In the genomic region with DNA sequence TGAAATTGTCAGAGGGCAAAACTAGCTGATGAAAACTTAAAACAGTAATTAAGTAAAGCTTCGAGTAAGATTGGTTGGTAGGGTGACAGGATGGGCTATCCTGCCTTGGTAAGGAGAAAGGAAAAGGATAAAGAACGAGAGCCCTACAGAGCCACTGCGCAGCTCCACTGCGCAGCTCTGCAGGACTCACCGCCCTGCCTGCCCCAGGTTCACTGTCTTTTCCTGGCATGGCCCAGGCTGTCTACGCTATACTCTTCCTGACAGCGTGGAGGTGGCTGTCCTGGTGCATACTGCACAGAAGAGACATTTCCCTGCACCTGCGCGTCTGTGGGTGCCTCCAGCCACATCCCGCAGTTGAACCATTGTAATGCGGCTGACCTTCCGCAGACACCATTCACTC, we compare ENCODE assay signal across 9 mouse cellular contexts.
DNase-seq lines count a peak whose midpoint lies in the region; ATAC-seq and TF ChIP-seq lines count a peak whose summit lies in the region.
"Had no signal": no experiment of that assay in that cellular context is flagged by ENCODE, and none has a peak within 500 bp of the region (broad histone marks: within the 10 kb centered on the region; RNA-seq: fewer than 3 reads in every experiment).

No protein-coding gene starts in this region.

- H3K27me3 ChIP-seq in forebrain, embryonic 15.5 days = no peaks in the 10 kb centered on the region
- H3K27me3 ChIP-seq in liver, postnatal 0 days (ENCODE audit: insufficient read depth, low read length) = no peaks in the 10 kb centered on the region

- TF ChIP-seq CTCF in liver, postnatal 0 days (IDR thresholded peaks at IDR 0.05; ENCODE audit: low read depth) = no peak

- DNase-seq in embryo, embryonic 11 days = peak; percentile 26
- DNase-seq in embryo, embryonic 10.5 days (ENCODE audit: low spot score) = no peak
- DNase-seq in ZHBTc4 (ENCODE audit: low read depth, low spot score) = peak; percentile 43
- no peak for DNase-seq in liver, postnatal 0 days
- no peak for DNase-seq in natural killer cell, adult 2 months (ENCODE audit: low spot score in 2 of 2)
- no peak for DNase-seq in left cerebral cortex, postnatal 10 days (ENCODE audit: extremely low spot score in 1 of 2, low spot score in 2 of 2)
- DNase-seq: kidney, postnatal 25 days had no signal

- no peaks in the 10 kb centered on the region for H3K9me3 ChIP-seq in forebrain, embryonic 15.5 days
- H3K9me3 ChIP-seq in liver, postnatal 0 days (ENCODE audit: low read length) = no peaks in the 10 kb centered on the region

- WGBS in forebrain, embryonic 15.5 days = 45% methylated on average over 12 of the region's 12 CpGs
- WGBS in liver, postnatal 0 days (ENCODE audit: insufficient replicate concordance) = 50% methylated on average over 12 of the region's 12 CpGs

- intact Hi-C loops in left cerebral cortex, postnatal 10 days (cut with DNase I) = no loop called here

- TF ChIP-seq EP300 in liver, postnatal 0 days (IDR thresholded peaks at IDR 0.05; ENCODE audit: low read depth) = no peak

- no peaks in the 10 kb centered on the region for H3K36me3 ChIP-seq in forebrain, embryonic 15.5 days
- H3K36me3 ChIP-seq in liver, postnatal 0 days (replicated peaks; ENCODE audit: insufficient read depth, low read length) = no peaks in the 10 kb centered on the region

- H3K4me3 ChIP-seq in forebrain, embryonic 15.5 days = peak overlapping the region; percentile 30
- H3K4me3 ChIP-seq in liver, postnatal 0 days (ENCODE audit: low read depth, low read length) = 0 out of 2 replicates have a peak overlapping the region, but pooled peaks have one; percentile 10

- peak overlapping the region; percentile 23 for H3K9ac ChIP-seq in forebrain, embryonic 15.5 days (replicated peaks)
- H3K9ac ChIP-seq in liver, postnatal 0 days (replicated peaks) = no peak overlapping the region

- peaks cover 4% of the 10 kb centered on the region; the same call in 1 of the 2 replicates for H3K4me1 ChIP-seq in forebrain, embryonic 15.5 days
- H3K4me1 ChIP-seq in liver, postnatal 0 days (ENCODE audit: insufficient read depth) = no peaks in the 10 kb centered on the region

- peak overlapping the region; percentile 47 for H3K4me2 ChIP-seq in forebrain, embryonic 15.5 days (replicated peaks)
- peak overlapping the region; percentile 22; the same call in 1 of the 2 replicates for H3K4me2 ChIP-seq in liver, postnatal 0 days (ENCODE audit: low read depth, low read length)

- no peak overlapping the region for H3K27ac ChIP-seq in forebrain, embryonic 15.5 days (replicated peaks)
- H3K27ac ChIP-seq in liver, postnatal 0 days (ENCODE audit: low read depth) = no peak overlapping the region

- ATAC-seq in forebrain, embryonic 15.5 days (replicated peaks) = 0 out of 2 replicates have a peak, but pooled peaks have one; percentile 38
- ATAC-seq in liver, postnatal 0 days = no peak
- no peak for ATAC-seq in erythroid progenitor cell, adult 5-6 weeks (replicated peaks; ENCODE audit: low FRiP score, poor library complexity, severe bottlenecking)

Comparison
In these comparisons a context has a peak if more than half of its experiments do, and no peak if none do; other contexts are left out.
1. DNase-seq: peak in embryo, embryonic 11 days (single experiment) and ZHBTc4 (single experiment); none in embryo, embryonic 10.5 days (single experiment), liver, postnatal 0 days (single experiment), natural killer cell, adult 2 months (0 of 2) and left cerebral cortex, postnatal 10 days (0 of 2).